Mouse (Mus musculus) MEL (cell line): ENCODE results near the gene Nos1. TPM values are rescaled to one million over a fixed set of nuclear protein-coding genes. Genes with fewer than 3 reads are reported as not detected.

Experiments
- DNase-seq: peaks from one replicate; pipeline ENCODE4 v3.0.0; 2011; ENCODE audit warnings: low read depth, low spot score
- H3K27ac ChIP-seq: 2 replicates; pipeline ENCODE4 v1.5.1; 2012; ENCODE audit warnings: low read depth, mild to moderate bottlenecking, control low read depth, low read length, moderate library complexity; ENCODE audit not compliant: control insufficient read depth
- H3K27me3 ChIP-seq, 2 experiments: fragments of 150-350 bp in 1 of 2; sonication (generic) in 1 of 2; 2 replicates each; pipeline ENCODE4 v1.6.1; 2012; ENCODE audit warnings: low read length in 2 of 2, mild to moderate bottlenecking in 2 of 2, improper control_type of control experiment in 1 of 2, moderate library complexity in 1 of 2; ENCODE audit not compliant: insufficient read depth in 2 of 2, control insufficient read depth in 1 of 2
- H3K36me3 ChIP-seq, 2 experiments: 2 replicates each; pipeline ENCODE4 v1.6.1; 2012 to 2014; ENCODE audit warnings: low read length in 2 of 2, improper control_type of control experiment in 1 of 2, inconsistent platforms in 1 of 2, mild to moderate bottlenecking in 1 of 2; ENCODE audit not compliant: insufficient read depth in 2 of 2, control insufficient read depth in 1 of 2
- H3K4me1 ChIP-seq, 2 experiments: fragments of 150-350 bp in 1 of 2; sonication (generic) in 1 of 2; 2 replicates each; pipeline ENCODE4 v1.6.1; 2012; ENCODE audit warnings: low read length in 2 of 2, improper control_type of control experiment in 1 of 2, mild to moderate bottlenecking in 1 of 2; ENCODE audit not compliant: insufficient read depth in 2 of 2, control insufficient read depth in 1 of 2
- H3K4me3 ChIP-seq, 2 experiments: fragments of 150-350 bp in 1 of 2; sonication (generic) in 1 of 2; 2 replicates each; pipeline ENCODE4 v1.5.1; 2012; ENCODE audit warnings: low read depth in 2 of 2, low read length in 2 of 2, mild to moderate bottlenecking in 2 of 2, moderate library complexity in 2 of 2, control low read depth in 1 of 2, improper control_type of control experiment in 1 of 2; ENCODE audit not compliant: control insufficient read depth in 1 of 2, insufficient read depth in 1 of 2
- H3K79me2 ChIP-seq: 2 replicates; pipeline ENCODE4 v1.6.1; 2012; ENCODE audit warnings: mild to moderate bottlenecking, low read length, moderate library complexity; ENCODE audit not compliant: control insufficient read depth, poor library complexity, insufficient read depth
- H3K9ac ChIP-seq: 2 replicates; pipeline ENCODE4 v1.6.1; 2012; ENCODE audit warnings: low read depth, mild to moderate bottlenecking, control low read depth, low read length, moderate library complexity; ENCODE audit not compliant: control insufficient read depth, poor library complexity, severe bottlenecking
- H3K9me3 ChIP-seq: fragments of 150-350 bp; sonication (generic); replicated peaks from 2 replicates; pipeline ENCODE4 v1.6.1; 2012; ENCODE audit warnings: mild to moderate bottlenecking, low read length, improper control_type of control experiment, moderate library complexity; ENCODE audit not compliant: insufficient read depth
- BHLHE40 ChIP-seq: IDR thresholded peaks from 2 replicates; pipeline ENCODE4 v1.6.1; 2012; ENCODE audit warnings: low read depth, mild to moderate bottlenecking, inconsistent platforms, low read length, improper control_type of control experiment, borderline replicate concordance
- CHD2 ChIP-seq: IDR thresholded peaks from 2 replicates; pipeline ENCODE4 v1.6.1; 2011; ENCODE audit warnings: low read length, improper control_type of control experiment
- E2F4 ChIP-seq: IDR thresholded peaks from 2 replicates; pipeline ENCODE4 v1.6.1; 2011; ENCODE audit warnings: low read depth, low read length, improper control_type of control experiment, borderline replicate concordance
- ELF1 ChIP-seq: IDR thresholded peaks from 2 replicates; pipeline ENCODE4 v1.6.1; 2014; ENCODE audit warnings: low read depth, mild to moderate bottlenecking, inconsistent platforms, low read length, improper control_type of control experiment, moderate library complexity
- GABPA ChIP-seq: IDR thresholded peaks from 2 replicates; pipeline ENCODE4 v1.6.1; 2012; ENCODE audit warnings: low read depth, mild to moderate bottlenecking, inconsistent platforms, low read length, improper control_type of control experiment, moderate library complexity
- GATA1 ChIP-seq: IDR thresholded peaks from 2 replicates; pipeline ENCODE4 v1.6.1; 2011; ENCODE audit warnings: low read depth, low read length, improper control_type of control experiment
- HCFC1 ChIP-seq: IDR thresholded peaks from 2 replicates; pipeline ENCODE4 v1.6.1; 2012; ENCODE audit warnings: low read depth, mild to moderate bottlenecking, inconsistent platforms, low read length, improper control_type of control experiment, moderate library complexity
- KAT2A ChIP-seq: conservative IDR thresholded peaks from 2 replicates; pipeline ENCODE4 v1.6.1; 2012; ENCODE audit warnings: low read depth, low read length, improper control_type of control experiment, inconsistent platforms
- MAFK ChIP-seq: IDR thresholded peaks from 2 replicates; pipeline ENCODE4 v1.6.1; 2011; ENCODE audit warnings: low read depth, mild to moderate bottlenecking, low read length, improper control_type of control experiment, borderline replicate concordance
- MAZ ChIP-seq: IDR thresholded peaks from 2 replicates; pipeline ENCODE4 v1.6.1; 2012; ENCODE audit warnings: low read depth, mild to moderate bottlenecking, inconsistent platforms, low read length, improper control_type of control experiment
- MEF2A ChIP-seq: IDR thresholded peaks from 2 replicates; pipeline ENCODE4 v1.6.1; 2014; ENCODE audit warnings: low read depth, mild to moderate bottlenecking, inconsistent platforms, low read length, improper control_type of control experiment; ENCODE audit not compliant: poor library complexity, insufficient replicate concordance, severe bottlenecking; ENCODE audit errors: extremely low read depth
- MXI1 ChIP-seq: IDR thresholded peaks from 2 replicates; pipeline ENCODE4 v1.6.1; 2011; ENCODE audit warnings: mild to moderate bottlenecking, low read depth, low read length, improper control_type of control experiment
- MYB ChIP-seq: IDR thresholded peaks from 2 replicates; pipeline ENCODE4 v1.6.1; 2011; ENCODE audit warnings: mild to moderate bottlenecking, low read depth, low read length, improper control_type of control experiment
- NELFE ChIP-seq: IDR thresholded peaks from 2 replicates; pipeline ENCODE4 v1.6.1; 2011; ENCODE audit warnings: low read depth, low read length, improper control_type of control experiment
- NRF1 ChIP-seq: IDR thresholded peaks from 2 replicates; pipeline ENCODE4 v1.6.1; 2014; ENCODE audit warnings: low read depth, mild to moderate bottlenecking, inconsistent platforms, low read length, improper control_type of control experiment, moderate library complexity; ENCODE audit not compliant: poor library complexity, insufficient read depth, severe bottlenecking
- POLR2A ChIP-seq, 2 experiments: IDR thresholded peaks; 2 replicates each; pipeline ENCODE4 v1.6.1; 2011 to 2012; ENCODE audit warnings: low read length in 2 of 2, mild to moderate bottlenecking in 2 of 2, control low read depth in 1 of 2, improper control_type of control experiment in 1 of 2, low read depth in 1 of 2, moderate library complexity in 1 of 2; ENCODE audit not compliant: control insufficient read depth in 1 of 2, insufficient read depth in 1 of 2, poor library complexity in 1 of 2
- POLR2AphosphoS2 ChIP-seq: IDR thresholded peaks from 2 replicates; pipeline ENCODE4 v1.6.1; 2011; ENCODE audit warnings: low read length, improper control_type of control experiment
- RAD21 ChIP-seq: IDR thresholded peaks from 2 replicates; pipeline ENCODE4 v1.6.1; 2011; ENCODE audit warnings: mild to moderate bottlenecking, low read depth, low read length, improper control_type of control experiment
- SMC3 ChIP-seq: IDR thresholded peaks from 2 replicates; pipeline ENCODE4 v1.6.1; 2011; ENCODE audit warnings: low read depth, low read length, improper control_type of control experiment
- TAL1 ChIP-seq: IDR thresholded peaks from 2 replicates; pipeline ENCODE4 v1.6.1; 2012; ENCODE audit warnings: mild to moderate bottlenecking, inconsistent platforms, low read length, moderate library complexity, mixed read lengths
- UBTF ChIP-seq: IDR thresholded peaks from 2 replicates; pipeline ENCODE4 v1.6.1; 2012; ENCODE audit warnings: low read depth, mild to moderate bottlenecking, inconsistent platforms, low read length, improper control_type of control experiment, moderate library complexity, borderline replicate concordance; ENCODE audit not compliant: insufficient read depth
- USF2 ChIP-seq, 2 experiments: IDR thresholded peaks; 2 replicates each; pipeline ENCODE4 v1.6.1; 2011 to 2012; ENCODE audit warnings: improper control_type of control experiment in 2 of 2, low read length in 2 of 2, borderline replicate concordance in 1 of 2, inconsistent platforms in 1 of 2, low read depth in 1 of 2, mild to moderate bottlenecking in 1 of 2; ENCODE audit not compliant: insufficient read depth in 1 of 2
- ZKSCAN1 ChIP-seq: IDR thresholded peaks from 2 replicates; pipeline ENCODE4 v1.6.1; 2012; ENCODE audit warnings: low read depth, mild to moderate bottlenecking, inconsistent platforms, low read length, improper control_type of control experiment, moderate library complexity
- ZMIZ1 ChIP-seq: IDR thresholded peaks from 2 replicates; pipeline ENCODE4 v1.6.1; 2012; ENCODE audit warnings: low read depth, mild to moderate bottlenecking, inconsistent platforms, low read length, improper control_type of control experiment, moderate library complexity
- polyA plus RNA-seq, 2 experiments: library from polyadenylated mRNA; stranded (reverse) in 1 of 2; unstranded in 1 of 2; fragments of >175 nt in 1 of 2; fragments of >200 nt in 1 of 2; gene quantifications; 2 replicates each; pipeline versions ENCODE4 v1.2.1 to v1.2.4; 2012; ENCODE audit warnings: low replicate concordance in 2 of 2, low read depth in 1 of 2; ENCODE audit not compliant: insufficient read length in 2 of 2, insufficient read depth in 1 of 2, missing spikeins in 1 of 2
- total RNA-seq: library from RNA; depleted of rRNA; stranded (reverse); fragments of 300-350 nt; gene quantifications from 2 replicates; pipeline ENCODE4 v1.2.3, GENCODE M21; 2012

Gene Nos1
- total and polyA plus RNA-seq, 3 experiments: 0.35 to 1.5 TPM; not detected in 1

DNA sequence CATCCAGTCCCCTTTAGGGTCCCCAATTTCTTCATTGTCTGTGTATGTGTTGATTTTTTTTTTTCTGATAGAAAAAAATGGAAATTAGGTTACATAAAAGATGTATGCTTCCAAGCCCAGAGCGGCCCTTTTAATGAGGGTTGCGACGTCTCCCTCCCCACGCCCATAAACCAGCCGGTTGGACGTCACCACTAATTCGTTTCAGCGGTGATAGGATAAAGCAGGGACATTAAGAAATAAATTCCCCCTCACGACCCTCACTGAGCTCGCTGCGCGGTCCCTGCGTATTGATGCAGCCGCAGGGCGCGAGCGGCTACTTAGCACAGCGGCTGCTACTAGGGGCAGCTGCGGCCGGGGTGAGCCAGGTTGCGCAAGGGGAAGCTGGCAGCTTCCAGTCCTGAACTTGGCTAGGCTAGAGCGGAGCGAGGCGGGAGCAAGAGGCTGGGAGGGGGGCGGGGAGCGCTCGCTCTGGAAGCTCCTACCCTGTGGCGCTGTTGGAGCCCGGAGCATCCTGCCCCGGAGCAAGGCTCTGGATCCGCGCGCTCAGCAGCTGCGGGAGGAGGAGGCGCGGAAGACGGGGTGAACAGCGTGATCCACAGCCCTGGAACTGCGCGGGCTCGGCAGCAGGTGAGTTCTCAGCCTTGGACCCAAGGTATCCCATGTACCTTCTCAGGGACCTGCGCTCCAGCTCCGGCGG is 61.0 kb downstream of the Nos1 start:
- TF ChIP-seq ZKSCAN1: no peak
- TF ChIP-seq GABPA: no peak
- no peak for TF ChIP-seq CHD2
- no peak for TF ChIP-seq POLR2A (IDR thresholded peaks at IDR 0.05; ENCODE audit: control insufficient read depth in 1 of 2, insufficient read depth in 1 of 2, low read depth in 1 of 2, low read length in 2 of 2, poor library complexity in 1 of 2)
- no peak for TF ChIP-seq UBTF
- TF ChIP-seq NRF1: no peak
- no peak for TF ChIP-seq MYB
- no peak for TF ChIP-seq RAD21
- TF ChIP-seq USF2 (IDR thresholded peaks at IDR 0.05; ENCODE audit: borderline replicate concordance in 1 of 2, insufficient read depth in 1 of 2, low read depth in 1 of 2, low read length in 2 of 2): no peak
- no peak for TF ChIP-seq MEF2A
- no peak for TF ChIP-seq BHLHE40
- TF ChIP-seq E2F4: no peak
- no peak for TF ChIP-seq ZMIZ1
- no peak for TF ChIP-seq NELFE
- H3K9me3 ChIP-seq: no peaks in the 10 kb centered on the region
- H3K4me1 ChIP-seq: no peaks in the 10 kb centered on the region
- no peaks in the 10 kb centered on the region for H3K36me3 ChIP-seq
- H3K9ac ChIP-seq: no peak overlapping the region
- no peak overlapping the region for H3K27ac ChIP-seq
- no peak for DNase-seq
- no peaks in the 10 kb centered on the region for H3K27me3 ChIP-seq
- no peaks in the 10 kb centered on the region for H3K79me2 ChIP-seq
- no peak overlapping the region for H3K4me3 ChIP-seq

DNA sequence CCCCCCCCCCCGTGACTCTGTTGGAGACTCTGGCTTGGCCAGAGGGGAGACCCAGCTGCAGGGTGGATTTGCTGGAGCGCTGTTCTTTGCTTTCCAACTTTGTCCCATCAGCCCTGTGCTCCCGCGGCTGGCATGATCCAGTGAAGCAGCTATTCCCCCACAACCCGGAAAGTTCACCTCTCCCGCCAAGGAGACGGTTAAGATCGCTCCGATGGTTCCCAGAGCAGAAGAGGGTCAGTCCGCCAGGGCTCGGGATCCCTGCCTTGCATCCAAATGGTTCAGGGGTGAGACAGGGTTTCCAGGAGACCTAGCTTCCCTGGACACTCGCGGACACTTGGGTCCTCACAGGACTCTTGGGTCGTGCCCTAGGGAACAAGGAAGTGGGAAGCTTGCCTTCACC is 61.9 kb downstream of the Nos1 start:
- Histone ChIP-seq H3K27me3 (no peaks in the 10 kb centered on the region), H3K27ac (no peak overlapping the region), H3K36me3 (no peaks in the 10 kb centered on the region), H3K9me3 (no peaks in the 10 kb centered on the region), H3K4me1 (no peaks in the 10 kb centered on the region), H3K4me3 (no peak overlapping the region), H3K79me2 (no peaks in the 10 kb centered on the region), H3K9ac (no peak overlapping the region)
- TF ChIP-seq MEF2A (no peak), MAFK (no peak), NRF1 (no peak), BHLHE40 (no peak), MYB (no peak), TAL1 (no peak), E2F4 (no peak), KAT2A (no peak), SMC3 (no peak), HCFC1 (no peak), ELF1 (no peak), MXI1 (no peak), ZKSCAN1 (no peak), MAZ (no peak), USF2 (IDR thresholded peaks at IDR 0.05; ENCODE audit: borderline replicate concordance in 1 of 2, insufficient read depth in 1 of 2, low read depth in 1 of 2, low read length in 2 of 2) (no peak), POLR2AphosphoS2 (no peak), GATA1 (no peak)
- no peak for DNase-seq
